In genomic region chr10:42951078-42952045, GRCm38 (mm10) we compare ENCODE assay signal across 9 mouse cellular contexts.
A peak's percentile ranks its signal among the peaks of the same experiment; 100 is the strongest.
DNase-seq lines count a peak whose midpoint lies in the region; ATAC-seq lines count a peak whose summit lies in the region.
"Had no signal": no experiment of that assay in that cellular context is flagged by ENCODE, and none has a peak within 500 bp of the region (broad histone marks: within the 10 kb centered on the region; RNA-seq: fewer than 3 reads in every experiment).

No protein-coding gene starts in this region.

- no peaks in the 10 kb centered on the region for H3K36me3 ChIP-seq in forebrain, embryonic 12.5 days (replicated peaks)
- no peaks in the 10 kb centered on the region for H3K36me3 ChIP-seq in forebrain, embryonic 10.5 days (replicated peaks)
- no peaks in the 10 kb centered on the region for H3K36me3 ChIP-seq in limb, embryonic 15.5 days
- H3K36me3 ChIP-seq in intestine, embryonic 16.5 days (ENCODE audit: control insufficient read depth, insufficient read depth, low read length): no peaks in the 10 kb centered on the region; the same call in 1 of the 2 replicates
- H3K36me3 ChIP-seq: liver, embryonic 15.5 days had no signal

- no peak overlapping the region for H3K4me3 ChIP-seq in forebrain, embryonic 12.5 days (replicated peaks)
- no peak overlapping the region for H3K4me3 ChIP-seq in forebrain, embryonic 10.5 days
- no peak overlapping the region for H3K4me3 ChIP-seq in limb, embryonic 15.5 days
- no peak overlapping the region for H3K4me3 ChIP-seq in intestine, embryonic 16.5 days (ENCODE audit: low read length)
- H3K4me3 ChIP-seq: liver, embryonic 15.5 days had no signal

- H3K27ac ChIP-seq in forebrain, embryonic 12.5 days: no peak overlapping the region
- no peak overlapping the region for H3K27ac ChIP-seq in forebrain, embryonic 10.5 days
- no peak overlapping the region for H3K27ac ChIP-seq in limb, embryonic 15.5 days
- H3K27ac ChIP-seq in intestine, embryonic 16.5 days (ENCODE audit: low read length): no peak overlapping the region
- H3K27ac ChIP-seq: liver, embryonic 15.5 days had no signal

- 0 out of 2 replicates have a peak, but pooled peaks have one; percentile 52 for ATAC-seq in forebrain, embryonic 12.5 days (ENCODE audit: low FRiP score)
- 0 out of 2 replicates have a peak, but pooled peaks have one; percentile 41 for ATAC-seq in limb, embryonic 15.5 days (ENCODE audit: insufficient number of reproducible peaks, low FRiP score, low TSS enrichment, low read depth)
- ATAC-seq in intestine, embryonic 16.5 days: no peak

- H3K4me1 ChIP-seq in forebrain, embryonic 12.5 days: peaks cover 26% of the 10 kb centered on the region
- peaks cover 32% of the 10 kb centered on the region for H3K4me1 ChIP-seq in forebrain, embryonic 10.5 days
- H3K4me1 ChIP-seq in limb, embryonic 15.5 days: peaks cover 29% of the 10 kb centered on the region
- peaks cover 23% of the 10 kb centered on the region for H3K4me1 ChIP-seq in intestine, embryonic 16.5 days (ENCODE audit: control insufficient read depth, insufficient read depth, low read length)
- H3K4me1 ChIP-seq: liver, embryonic 15.5 days had no signal

- H3K9me3 ChIP-seq in forebrain, embryonic 12.5 days: no peaks in the 10 kb centered on the region
- H3K9me3 ChIP-seq in forebrain, embryonic 10.5 days: no peaks in the 10 kb centered on the region
- no peaks in the 10 kb centered on the region for H3K9me3 ChIP-seq in limb, embryonic 15.5 days
- H3K9me3 ChIP-seq in intestine, embryonic 16.5 days (ENCODE audit: control insufficient read depth, low read length): no peaks in the 10 kb centered on the region
- H3K9me3 ChIP-seq: liver, embryonic 15.5 days had no signal

- WGBS in forebrain, embryonic 12.5 days: 76% methylated on average over 20 of the region's 20 CpGs
- WGBS in forebrain, embryonic 10.5 days: 88% methylated on average over 20 of the region's 20 CpGs
- WGBS in limb, embryonic 15.5 days: 33% methylated on average over 20 of the region's 20 CpGs
- 58% methylated on average over 20 of the region's 20 CpGs for whole genome bisulfite sequencing in intestine, embryonic 16.5 days

- H3K4me2 ChIP-seq in forebrain, embryonic 12.5 days: no peak overlapping the region
- H3K4me2 ChIP-seq in limb, embryonic 15.5 days: 0 out of 2 replicates have a peak overlapping the region, but pooled peaks have one; percentile 15
- H3K4me2 ChIP-seq in intestine, embryonic 16.5 days (ENCODE audit: low read depth, low read length): no peak overlapping the region

- DNase-seq in forebrain, embryonic 10.5 days (ENCODE audit: extremely low spot score, low spot score): no peak
- peak; percentile 28 for DNase-seq in right cerebral cortex, adult 18-20 months
- no peak for DNase-seq in right cerebral cortex, postnatal 4 days
- DNase-seq in telencephalon, adult 2 months (ENCODE audit: low read depth, low spot score): peak; percentile 62
- DNase-seq in cerebellum, adult 9-11 months: no peak

- H3K9ac ChIP-seq in forebrain, embryonic 12.5 days: no peak overlapping the region
- no peak overlapping the region for H3K9ac ChIP-seq in limb, embryonic 15.5 days
- no peak overlapping the region for H3K9ac ChIP-seq in intestine, embryonic 16.5 days (ENCODE audit: low read depth, low read length)
- H3K9ac ChIP-seq: liver, embryonic 15.5 days had no signal

- H3K27me3 ChIP-seq in forebrain, embryonic 12.5 days: peaks cover 15% of the 10 kb centered on the region
- H3K27me3 ChIP-seq in forebrain, embryonic 10.5 days (ENCODE audit: poor library complexity, severe bottlenecking): peaks cover 37% of the 10 kb centered on the region
- 0 out of 2 replicates have a peak, but pooled peaks cover 5% of the 10 kb centered on the region for H3K27me3 ChIP-seq in limb, embryonic 15.5 days
- H3K27me3 ChIP-seq in intestine, embryonic 16.5 days (replicated peaks; ENCODE audit: control insufficient read depth, insufficient read depth, low read length): no peaks in the 10 kb centered on the region

Comparison
In these comparisons a context has a peak if more than half of its experiments do, and no peak if none do; other contexts are left out.
1. DNase-seq: peak in right cerebral cortex, adult 18-20 months (single experiment) and telencephalon, adult 2 months (single experiment); none in forebrain, embryonic 10.5 days (single experiment), right cerebral cortex, postnatal 4 days (single experiment) and cerebellum, adult 9-11 months (single experiment).